Comparison of ENCODE assay signal across 8 mouse cellular contexts in genomic region chr9:107567702-107568319, GRCm38 (mm10). TPM values are rescaled to one million over a fixed set of nuclear protein-coding genes. Genes with fewer than 3 reads are reported as not detected.
A peak's percentile ranks its signal among the peaks of the same experiment; 100 is the strongest.
DNase-seq lines count a peak whose midpoint lies in the region; ATAC-seq lines count a peak whose summit lies in the region.

Hyal2 (plus strand) TSS chr9:107567945.

- WGBS in heart, embryonic 11.5 days (ENCODE audit: insufficient replicate concordance), result 9% methylated on average over 18 of the region's 18 CpGs
- 4% methylated on average over 18 of the region's 18 CpGs for WGBS in kidney, embryonic 14.5 days
- WGBS in liver, embryonic 15.5 days (ENCODE audit: insufficient replicate concordance), result 40% methylated on average over 18 of the region's 18 CpGs
- 7% methylated on average over 18 of the region's 18 CpGs for WGBS in stomach, embryonic 14.5 days

- H3K36me3 ChIP-seq in heart, embryonic 11.5 days (ENCODE audit: control insufficient read depth, insufficient read depth, low read length), result peaks cover 16% of the 10 kb centered on the region
- peaks cover 38% of the 10 kb centered on the region for H3K36me3 ChIP-seq in kidney, embryonic 14.5 days (ENCODE audit: control insufficient read depth, insufficient read depth, low read length)
- peaks cover 33% of the 10 kb centered on the region for H3K36me3 ChIP-seq in liver, embryonic 15.5 days (replicated peaks)
- peaks cover 19% of the 10 kb centered on the region for H3K36me3 ChIP-seq in stomach, embryonic 14.5 days (ENCODE audit: control insufficient read depth, insufficient read depth, low read length)

- no peaks in the 10 kb centered on the region for H3K27me3 ChIP-seq in heart, embryonic 11.5 days (ENCODE audit: control insufficient read depth, insufficient read depth, low read length)
- no peaks in the 10 kb centered on the region for H3K27me3 ChIP-seq in kidney, embryonic 14.5 days (ENCODE audit: control insufficient read depth, insufficient read depth, low read length)
- H3K27me3 ChIP-seq in liver, embryonic 15.5 days, result no peaks in the 10 kb centered on the region
- H3K27me3 ChIP-seq in stomach, embryonic 14.5 days (ENCODE audit: control insufficient read depth, insufficient read depth, low read length), result no peaks in the 10 kb centered on the region

- H3K9ac ChIP-seq in heart, embryonic 11.5 days (ENCODE audit: low read depth, low read length), result peak within 1 kb of the TSS; percentile 92
- H3K9ac ChIP-seq in kidney, embryonic 14.5 days (ENCODE audit: low read depth, low read length), result peak within 1 kb of the TSS; percentile 78
- peak within 1 kb of the TSS; percentile 81 for H3K9ac ChIP-seq in liver, embryonic 15.5 days
- peak within 1 kb of the TSS; percentile 73 for H3K9ac ChIP-seq in stomach, embryonic 14.5 days (replicated peaks; ENCODE audit: low read depth, low read length)

- H3K4me1 ChIP-seq in heart, embryonic 11.5 days (ENCODE audit: control insufficient read depth, insufficient read depth, low read length), result peaks cover 46% of the 10 kb centered on the region
- H3K4me1 ChIP-seq in kidney, embryonic 14.5 days (ENCODE audit: control insufficient read depth, insufficient read depth, low read length), result peaks cover 32% of the 10 kb centered on the region
- peaks cover 90% of the 10 kb centered on the region for H3K4me1 ChIP-seq in liver, embryonic 15.5 days (replicated peaks)
- peaks cover 26% of the 10 kb centered on the region for H3K4me1 ChIP-seq in stomach, embryonic 14.5 days (ENCODE audit: control insufficient read depth, insufficient read depth, low read length)

- no peaks in the 10 kb centered on the region for H3K9me3 ChIP-seq in heart, embryonic 11.5 days (replicated peaks; ENCODE audit: control insufficient read depth, low read length)
- H3K9me3 ChIP-seq in kidney, embryonic 14.5 days (ENCODE audit: control insufficient read depth, low read length), result no peaks in the 10 kb centered on the region
- no peaks in the 10 kb centered on the region for H3K9me3 ChIP-seq in liver, embryonic 15.5 days (replicated peaks)
- no peaks in the 10 kb centered on the region for H3K9me3 ChIP-seq in stomach, embryonic 14.5 days (ENCODE audit: control insufficient read depth, low read depth, low read length)

- no peak for ATAC-seq in heart, embryonic 11.5 days (replicated peaks; ENCODE audit: insufficient number of reproducible peaks, low FRiP score, low TSS enrichment)
- no peak for ATAC-seq in kidney, embryonic 14.5 days (ENCODE audit: low FRiP score, low TSS enrichment)
- ATAC-seq in liver, embryonic 15.5 days (ENCODE audit: insufficient read depth), result no peak
- ATAC-seq in stomach, embryonic 14.5 days (ENCODE audit: insufficient number of reproducible peaks, insufficient read depth, low FRiP score, low read depth), result no peak

- H3K4me3 ChIP-seq in heart, embryonic 11.5 days (ENCODE audit: low read depth, low read length), result peak within 1 kb of the TSS; percentile 85
- peak within 1 kb of the TSS; percentile 67 for H3K4me3 ChIP-seq in kidney, embryonic 14.5 days (ENCODE audit: low read length)
- peak within 1 kb of the TSS; percentile 80 for H3K4me3 ChIP-seq in liver, embryonic 15.5 days (replicated peaks)
- H3K4me3 ChIP-seq in stomach, embryonic 14.5 days (ENCODE audit: low read depth, low read length), result peak within 1 kb of the TSS; percentile 71

- peak within 1 kb of the TSS; percentile 86 for H3K27ac ChIP-seq in heart, embryonic 11.5 days (ENCODE audit: low read depth, low read length)
- peak within 1 kb of the TSS; percentile 77 for H3K27ac ChIP-seq in kidney, embryonic 14.5 days (ENCODE audit: low read depth, low read length)
- peak within 1 kb of the TSS; percentile 96 for H3K27ac ChIP-seq in liver, embryonic 15.5 days (replicated peaks)
- H3K27ac ChIP-seq in stomach, embryonic 14.5 days (ENCODE audit: low read length), result peak within 1 kb of the TSS; percentile 93

- peak within 1 kb of the TSS; percentile 93 for H3K4me2 ChIP-seq in heart, embryonic 11.5 days
- peak within 1 kb of the TSS; percentile 83 for H3K4me2 ChIP-seq in kidney, embryonic 14.5 days (replicated peaks; ENCODE audit: low read depth, low read length)
- peak within 1 kb of the TSS; percentile 89 for H3K4me2 ChIP-seq in liver, embryonic 15.5 days
- H3K4me2 ChIP-seq in stomach, embryonic 14.5 days (replicated peaks; ENCODE audit: low read depth, low read length), result peak within 1 kb of the TSS; percentile 83

- no peak for DNase-seq in layer of hippocampus, adult 18-20 months (ENCODE audit: low spot score in 2 of 2)
- DNase-seq in layer of hippocampus, adult 9-11 months, result no peak
- peak; percentile 48 for DNase-seq in embryo, embryonic 9.5 days (ENCODE audit: extremely low spot score)
- no peak for DNase-seq in spleen, postnatal 14 days (ENCODE audit: low spot score in 2 of 2)

RNA-seq across cellular contexts. Expression of gene Hyal2, which starts in this region (rescaled TPM):
- total RNA-seq in layer of hippocampus, adult 18-20 months (2021), result 10 to 100 TPM; 15.8 to 16.6 TPM
- 105 and 117 TPM in 2 replicates for polyA plus RNA-seq in heart, embryonic 11.5 days (2014; fragmentation: Nextera tagmentation; extraction: Ambion mirVana)
- polyA plus RNA-seq in kidney, embryonic 14.5 days (2014; fragmentation: Nextera tagmentation; extraction: Ambion mirVana), result 135 and 136 TPM in 2 replicates
- 48.8 and 56.3 TPM in 2 replicates for polyA plus RNA-seq in liver, embryonic 15.5 days (2015; fragmentation: Nextera tagmentation; extraction: Ambion mirVana)
- polyA plus RNA-seq in stomach, embryonic 14.5 days (2014; fragmentation: Nextera tagmentation; extraction: Ambion mirVana), result 119 and 127 TPM in 2 replicates
